Mouse (Mus musculus) kidney, embryonic 16.5 days (tissue): ENCODE measurements at regions not wholly inside any gene's neighbourhood (a gene's known extent, or its start where the extent isn't known, plus 50 kb on each side); places are given as distances from the start of the nearest gene placed in this dataset.

Experiments
- ATAC-seq: fragments of 200-750 bp; cut with Nextera tagmentation; 2 replicates; pipeline ENCODE4 v1.8.0; 2017; ENCODE audit warnings: moderate TSS enrichment; ENCODE audit not compliant: low FRiP score, low TSS enrichment
- H3K27ac ChIP-seq: fragments of 300-500 bp; sonication (generic); 2 replicates; pipeline ENCODE4 v1.5.1; 2014; ENCODE audit warnings: low read length
- H3K27me3 ChIP-seq: fragments of 300-500 bp; sonication (generic); 2 replicates; pipeline ENCODE4 v1.6.1; 2014; ENCODE audit warnings: low read length, control low read depth, mixed read lengths; ENCODE audit not compliant: insufficient read depth
- H3K36me3 ChIP-seq: fragments of 300-500 bp; sonication (generic); 2 replicates; pipeline ENCODE4 v1.6.1; 2014; ENCODE audit warnings: low read length, control low read depth, mixed read lengths; ENCODE audit not compliant: insufficient read depth
- H3K4me1 ChIP-seq: fragments of 300-500 bp; sonication (generic); 2 replicates; pipeline ENCODE4 v1.6.1; 2014; ENCODE audit warnings: low read length, control low read depth, mixed read lengths; ENCODE audit not compliant: insufficient read depth
- H3K4me2 ChIP-seq: fragments of 300-500 bp; sonication (generic); replicated peaks from 2 replicates; pipeline ENCODE4 v1.6.1; 2014; ENCODE audit warnings: low read depth, low read length
- H3K4me3 ChIP-seq: fragments of 300-500 bp; sonication (generic); 2 replicates; pipeline ENCODE4 v1.5.1; 2014; ENCODE audit warnings: mild to moderate bottlenecking, low read length
- H3K9ac ChIP-seq: fragments of 300-500 bp; sonication (generic); replicated peaks from 2 replicates; pipeline ENCODE4 v1.6.1; 2014; ENCODE audit warnings: low read length
- H3K9me3 ChIP-seq: fragments of 300-500 bp; sonication (generic); 2 replicates; pipeline ENCODE4 v1.6.1; 2016; ENCODE audit warnings: low read length, control low read depth
- WGBS: fragments of 180-500 bp; shearing (Covaris S2); extraction: QIAGEN DNeasy Blood & Tissue Kit; methylation state at CpG from one replicate; pipeline ENCODE4 v1.1.7; 2014; 5-methylcytosine and 5-hydroxymethylcytosine counted together

DNA sequence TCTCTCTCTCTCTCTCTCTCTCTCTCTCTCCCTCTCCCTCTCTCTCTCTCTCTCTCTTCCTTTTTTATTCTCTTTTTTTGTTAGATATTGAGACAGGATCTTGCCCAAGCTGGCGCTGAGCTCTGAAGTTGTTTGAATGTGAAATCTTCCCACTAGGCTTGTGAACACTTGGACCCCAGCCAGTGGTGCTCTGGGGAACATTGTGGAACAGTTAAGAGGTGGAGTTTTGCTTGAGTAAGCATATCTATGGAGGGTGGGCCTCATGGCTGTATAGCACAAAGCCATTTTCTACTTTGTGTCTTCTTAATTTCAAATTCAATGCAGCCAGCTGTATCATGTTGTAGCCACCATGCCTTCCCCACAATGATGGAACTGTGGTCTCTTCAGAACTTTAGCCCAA is 875.4 kb downstream of the Tmem114 start:
- no peaks in the 10 kb centered on the region for H3K27me3 ChIP-seq
- no peaks in the 10 kb centered on the region for H3K36me3 ChIP-seq
- no peak overlapping the region for H3K4me2 ChIP-seq
- no peak overlapping the region for H3K9ac ChIP-seq
- WGBS: 70% methylated on average over 1 of the region's 1 CpGs
- H3K4me1 ChIP-seq: 0 out of 2 replicates have a peak, but pooled peaks cover 2% of the 10 kb centered on the region
- no peak for ATAC-seq
- no peak overlapping the region for H3K4me3 ChIP-seq
- H3K9me3 ChIP-seq: no peaks in the 10 kb centered on the region
- H3K27ac ChIP-seq: no peak overlapping the region

DNA sequence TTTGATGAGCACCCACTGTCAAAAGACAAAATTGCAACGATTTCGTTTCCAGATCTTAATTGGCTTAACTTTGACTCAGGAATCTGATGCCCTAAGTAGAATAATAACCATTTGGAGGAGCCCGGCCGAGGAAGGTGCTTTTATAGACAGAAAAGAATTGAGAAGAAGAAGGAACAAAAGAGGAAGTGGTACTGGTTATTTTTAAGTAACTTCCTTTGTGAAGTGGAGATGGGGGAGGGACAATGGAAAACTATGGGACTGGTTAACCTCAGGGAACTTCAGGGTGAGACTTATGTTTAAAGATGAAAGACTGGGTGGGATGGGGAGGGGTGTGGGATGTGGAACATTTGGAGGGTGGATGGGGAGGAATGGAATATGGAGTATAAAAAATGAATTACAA is 880.9 kb downstream of the Tmem114 start:
- H3K27ac ChIP-seq: no peak overlapping the region
- no peaks in the 10 kb centered on the region for H3K9me3 ChIP-seq
- no peaks in the 10 kb centered on the region for H3K27me3 ChIP-seq
- WGBS: 68% methylated on average over 4 of the region's 4 CpGs
- H3K4me2 ChIP-seq: no peak overlapping the region
- H3K36me3 ChIP-seq: no peaks in the 10 kb centered on the region
- H3K9ac ChIP-seq: no peak overlapping the region
- no peaks in the 10 kb centered on the region for H3K4me1 ChIP-seq
- no peak for ATAC-seq
- no peak overlapping the region for H3K4me3 ChIP-seq

DNA sequence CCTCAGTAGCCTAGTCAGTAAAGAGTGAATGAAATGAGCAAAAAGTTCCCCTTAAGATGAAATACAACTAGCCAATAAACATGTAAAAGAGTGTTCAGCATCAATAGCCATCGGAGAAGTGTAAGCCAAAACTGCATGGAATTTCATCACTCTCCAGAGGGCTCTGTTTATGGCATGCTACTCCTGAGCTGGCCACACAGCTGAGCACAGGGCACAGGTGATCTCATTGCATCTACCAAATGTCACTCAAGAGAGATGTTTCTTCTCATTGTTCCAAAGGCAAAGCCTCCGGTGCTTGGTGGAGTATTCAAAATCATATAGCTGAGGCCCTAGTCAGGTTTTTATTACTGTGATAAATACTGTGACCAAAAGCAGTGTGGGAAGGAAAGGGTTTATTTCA is 895.1 kb downstream of the Tmem114 start:
- no peaks in the 10 kb centered on the region for H3K27me3 ChIP-seq
- no peak overlapping the region for H3K4me2 ChIP-seq
- H3K9me3 ChIP-seq: no peaks in the 10 kb centered on the region
- no peaks in the 10 kb centered on the region for H3K36me3 ChIP-seq
- 74% methylated on average over 2 of the region's 2 CpGs for WGBS
- H3K27ac ChIP-seq: no peak overlapping the region
- H3K4me3 ChIP-seq: no peak overlapping the region
- ATAC-seq: no peak
- H3K9ac ChIP-seq: no peak overlapping the region
- no peaks in the 10 kb centered on the region for H3K4me1 ChIP-seq

DNA sequence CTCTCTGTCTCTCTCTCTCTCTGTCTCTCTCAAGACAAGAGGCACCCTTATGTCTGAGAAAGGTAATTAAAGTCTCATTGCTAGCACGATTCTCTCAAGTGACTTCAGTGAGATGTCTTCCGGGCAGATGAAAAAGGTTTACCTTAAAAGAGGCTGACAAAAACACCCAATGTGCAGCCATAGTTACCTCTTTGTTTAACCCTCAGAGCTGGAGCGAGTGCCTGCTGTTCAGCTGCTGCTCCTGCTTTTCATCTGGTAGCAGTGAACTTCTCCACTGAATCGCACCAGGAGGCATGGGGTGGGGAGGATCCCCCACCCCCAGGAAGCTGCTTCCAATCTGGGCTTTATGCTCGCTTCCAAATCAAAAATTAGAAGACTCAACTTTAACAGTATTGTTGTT is 896.0 kb downstream of the Tmem114 start:
- Histone ChIP-seq H3K9ac (no peak overlapping the region), H3K4me3 (no peak overlapping the region), H3K4me2 (no peak overlapping the region), H3K27ac (no peak overlapping the region), H3K36me3 (no peaks in the 10 kb centered on the region), H3K4me1 (no peaks in the 10 kb centered on the region), H3K27me3 (no peaks in the 10 kb centered on the region), H3K9me3 (no peaks in the 10 kb centered on the region)
- no peak for ATAC-seq
- 47% methylated on average over 5 of the region's 5 CpGs for WGBS

DNA sequence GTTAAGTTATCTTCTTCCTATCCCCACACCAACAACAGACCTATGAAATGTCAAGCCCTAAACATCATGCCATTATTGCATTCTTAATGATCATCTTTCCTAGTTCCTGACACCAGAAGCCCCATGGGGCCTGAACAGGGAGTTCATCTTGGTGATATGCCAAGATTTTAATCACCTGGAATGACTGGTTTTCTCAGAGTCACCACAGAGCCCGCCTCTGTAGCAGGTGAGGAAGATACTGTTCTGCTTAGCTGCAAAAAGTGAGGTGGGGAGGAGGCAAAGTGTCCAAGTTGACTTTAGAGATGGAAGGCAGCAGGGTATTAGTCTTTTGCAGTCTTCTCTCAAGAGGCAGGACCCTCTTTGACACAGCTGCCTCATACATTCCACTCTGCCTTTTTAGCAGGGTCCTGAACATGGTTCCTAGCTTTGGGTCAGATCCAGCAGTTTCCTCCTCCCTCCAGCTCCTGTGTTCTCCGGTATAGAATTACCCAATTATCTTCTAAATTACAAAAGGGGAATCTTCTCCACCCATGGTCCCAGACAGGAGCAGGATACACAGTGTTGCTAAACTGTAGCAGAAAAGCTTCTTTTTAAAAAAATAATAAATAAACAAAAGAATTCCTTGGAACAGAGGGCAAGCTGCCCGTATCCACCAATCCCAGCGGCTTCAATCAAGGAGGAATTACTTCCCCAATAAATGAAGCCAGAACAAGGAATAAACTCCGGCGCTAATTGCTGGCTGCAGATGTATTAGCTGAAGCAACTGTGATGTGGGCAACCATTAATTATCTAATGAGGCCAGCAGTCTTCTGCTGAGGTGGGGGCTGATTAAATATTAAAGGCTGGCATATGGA is 896.8 kb downstream of the Tmem114 start:
- Histone ChIP-seq H3K4me2 (no peak overlapping the region), H3K9ac (no peak overlapping the region), H3K27me3 (no peaks in the 10 kb centered on the region), H3K4me3 (no peak overlapping the region), H3K9me3 (no peaks in the 10 kb centered on the region), H3K27ac (no peak overlapping the region), H3K4me1 (no peaks in the 10 kb centered on the region), H3K36me3 (no peaks in the 10 kb centered on the region)
- WGBS: 34% methylated on average over 6 of the region's 6 CpGs
- no peak for ATAC-seq

DNA sequence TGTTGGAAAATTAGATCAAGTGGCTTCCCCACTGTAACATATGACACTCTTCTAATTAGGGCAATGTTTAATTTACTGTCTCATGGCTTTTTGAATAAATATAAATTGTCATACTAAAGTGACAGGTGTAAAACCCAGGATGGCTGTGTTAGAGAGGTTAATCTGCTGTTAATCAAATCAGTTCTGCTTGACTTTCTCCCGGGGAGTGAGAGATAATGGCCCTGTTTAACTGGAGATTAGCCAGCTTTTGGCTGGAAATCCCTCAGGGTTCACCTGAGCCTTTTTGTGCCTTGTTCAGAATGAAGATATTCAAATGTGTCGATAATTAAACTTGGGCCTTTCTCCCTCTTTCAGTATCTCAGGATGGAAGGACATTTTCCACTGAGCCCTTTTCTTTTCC is 906.2 kb downstream of the Tmem114 start:
- peaks cover 32% of the 10 kb centered on the region for H3K9me3 ChIP-seq
- no peak overlapping the region for H3K4me2 ChIP-seq
- ATAC-seq: no peak
- WGBS: 70% methylated on average over 2 of the region's 2 CpGs
- H3K27ac ChIP-seq: no peak overlapping the region
- no peak overlapping the region for H3K4me3 ChIP-seq
- no peaks in the 10 kb centered on the region for H3K4me1 ChIP-seq
- H3K27me3 ChIP-seq: no peaks in the 10 kb centered on the region
- no peaks in the 10 kb centered on the region for H3K36me3 ChIP-seq
- H3K9ac ChIP-seq: no peak overlapping the region
